Comparison of ENCODE assay signal across 7 mouse cellular contexts in genomic region chr12:112678555-112679026, GRCm38 (mm10). TPM values are rescaled to one million over a fixed set of nuclear protein-coding genes. Genes with fewer than 3 reads are reported as not detected.
A peak's percentile ranks its signal among the peaks of the same experiment; 100 is the strongest.
DNase-seq lines count a peak whose midpoint lies in the region; ATAC-seq lines count a peak whose summit lies in the region.

TSS of gene Zbtb42 (plus strand) at chr12:112678828.

- no peaks in the 10 kb centered on the region for H3K9me3 ChIP-seq in heart, embryonic 11.5 days (replicated peaks; ENCODE audit: control insufficient read depth, low read length)
- H3K9me3 ChIP-seq in kidney, embryonic 14.5 days (ENCODE audit: control insufficient read depth, low read length), result no peaks in the 10 kb centered on the region

- H3K4me1 ChIP-seq in heart, embryonic 11.5 days (ENCODE audit: control insufficient read depth, insufficient read depth, low read length), result peaks cover 23% of the 10 kb centered on the region
- H3K4me1 ChIP-seq in kidney, embryonic 14.5 days (ENCODE audit: control insufficient read depth, insufficient read depth, low read length), result peaks cover 25% of the 10 kb centered on the region

- peak; percentile 21; the same call in 1 of the 2 replicates for ATAC-seq in heart, embryonic 11.5 days (replicated peaks; ENCODE audit: insufficient number of reproducible peaks, low FRiP score, low TSS enrichment)
- ATAC-seq in kidney, embryonic 14.5 days (ENCODE audit: low FRiP score, low TSS enrichment), result peak; percentile 36

- peaks cover 44% of the 10 kb centered on the region for H3K27me3 ChIP-seq in heart, embryonic 11.5 days (ENCODE audit: control insufficient read depth, insufficient read depth, low read length)
- peaks cover 23% of the 10 kb centered on the region for H3K27me3 ChIP-seq in kidney, embryonic 14.5 days (ENCODE audit: control insufficient read depth, insufficient read depth, low read length)

- peak within 1 kb of the TSS; percentile 100 for H3K4me2 ChIP-seq in heart, embryonic 11.5 days
- peak within 1 kb of the TSS; percentile 97 for H3K4me2 ChIP-seq in kidney, embryonic 14.5 days (replicated peaks; ENCODE audit: low read depth, low read length)

- H3K27ac ChIP-seq in heart, embryonic 11.5 days (ENCODE audit: low read depth, low read length), result peak within 1 kb of the TSS; percentile 50; the same call in 1 of the 2 replicates
- H3K27ac ChIP-seq in kidney, embryonic 14.5 days (ENCODE audit: low read depth, low read length), result peak within 1 kb of the TSS; percentile 47; the same call in 1 of the 2 replicates

- DNase-seq in T-cell, adult 2 months (ENCODE audit: low spot score), result peak; percentile 18
- DNase-seq in embryo, embryonic 9.5 days (ENCODE audit: extremely low spot score), result peak; percentile 87
- peak; percentile 92 for DNase-seq in lung, postnatal 10 days
- peak; percentile 92 for DNase-seq in retina, postnatal 1 day
- no peak for DNase-seq in layer of hippocampus, adult 9-10 months (ENCODE audit: low spot score)

- H3K36me3 ChIP-seq in heart, embryonic 11.5 days (ENCODE audit: control insufficient read depth, insufficient read depth, low read length), result peaks cover 4% of the 10 kb centered on the region; the same call in 1 of the 2 replicates
- H3K36me3 ChIP-seq in kidney, embryonic 14.5 days (ENCODE audit: control insufficient read depth, insufficient read depth, low read length), result no peaks in the 10 kb centered on the region; the same call in 1 of the 2 replicates

- under 1% methylated on average over 59 of the region's 60 CpGs for WGBS in heart, embryonic 11.5 days (ENCODE audit: insufficient replicate concordance)
- under 1% methylated on average over 48 of the region's 60 CpGs for WGBS in kidney, embryonic 14.5 days

- H3K4me3 ChIP-seq in heart, embryonic 11.5 days (ENCODE audit: low read depth, low read length), result peak within 1 kb of the TSS; percentile 73
- peak within 1 kb of the TSS; percentile 71 for H3K4me3 ChIP-seq in kidney, embryonic 14.5 days (ENCODE audit: low read length)

- peak within 1 kb of the TSS; percentile 79 for H3K9ac ChIP-seq in heart, embryonic 11.5 days (ENCODE audit: low read depth, low read length)
- H3K9ac ChIP-seq in kidney, embryonic 14.5 days (ENCODE audit: low read depth, low read length), result peak within 1 kb of the TSS; percentile 70

RNA-seq across cellular contexts. Expression of gene Zbtb42, which starts in this region (rescaled TPM):
- 2.8 and 4.2 TPM in 2 replicates for polyA plus RNA-seq in heart, embryonic 11.5 days (2014; fragmentation: Nextera tagmentation; extraction: Ambion mirVana)
- polyA plus RNA-seq in kidney, embryonic 14.5 days (2014; fragmentation: Nextera tagmentation; extraction: Ambion mirVana), result 3.8 and 5.7 TPM in 2 replicates
